Mouse (Mus musculus) cortical plate, adult 2 months (tissue): Measurements from ENCODE around the gene Gfi1b. TPM values are rescaled to one million over a fixed set of nuclear protein-coding genes. Genes with fewer than 3 reads are reported as not detected.

Source experiments
- H3K27ac ChIP-seq: fragments of 200-500 bp; 2 replicates; pipeline ENCODE4 v1.5.1; 2012; ENCODE audit warnings: low read length, control low read depth, inconsistent platforms; ENCODE audit not compliant: insufficient read depth
- H3K4me1 ChIP-seq: fragments of 200-500 bp; 2 replicates; pipeline ENCODE4 v1.6.1; 2011; ENCODE audit warnings: low read length; ENCODE audit not compliant: control insufficient read depth, insufficient read depth
- H3K4me3 ChIP-seq: fragments of 200-500 bp; 2 replicates; pipeline ENCODE4 v1.5.1; 2011; ENCODE audit warnings: mild to moderate bottlenecking, low read length, control low read depth; ENCODE audit not compliant: insufficient read depth
- CTCF ChIP-seq: fragments of 200-500 bp; IDR thresholded peaks from 2 replicates; pipeline ENCODE4 v1.5.1; 2011; ENCODE audit warnings: mild to moderate bottlenecking, control low read depth, low read length; ENCODE audit not compliant: insufficient read depth; ENCODE audit errors: extremely low read depth
- POLR2A ChIP-seq: fragments of 200-500 bp; IDR thresholded peaks from 2 replicates; pipeline ENCODE4 v1.6.1; 2011; ENCODE audit warnings: mild to moderate bottlenecking, low read length, control low read depth; ENCODE audit not compliant: insufficient read depth; ENCODE audit errors: extremely low read depth
- polyA plus RNA-seq: library from polyadenylated mRNA; depleted of rRNA; stranded (reverse); fragments of >200 nt; gene quantifications from 2 replicates; pipeline ENCODE4 v1.2.3, GENCODE M21; 2012

Gfi1b gene
- polyA plus RNA-seq, 1 experiment: not detected

DNA sequence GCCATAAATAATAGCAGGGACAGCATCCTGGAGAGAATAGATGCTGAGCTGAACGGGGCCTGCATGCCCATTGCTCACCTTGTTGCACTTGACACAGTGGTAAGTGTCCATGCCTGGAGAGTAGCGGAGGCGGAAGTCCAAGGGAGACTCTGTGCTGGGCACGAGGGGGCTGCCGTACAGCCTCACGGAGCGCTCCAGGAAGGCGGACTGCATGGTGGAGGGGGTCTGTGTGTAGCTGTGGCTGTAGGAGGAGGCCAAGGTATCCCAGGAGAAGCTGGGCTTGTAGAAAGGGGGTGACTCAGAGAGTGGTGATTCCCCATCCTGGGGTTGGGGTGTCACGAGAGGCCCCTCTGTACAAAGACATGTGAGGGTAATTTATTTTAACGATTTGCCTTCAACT, 8.2 kb downstream of the Gfi1b start:
- no peak for TF ChIP-seq POLR2A
- no peak for TF ChIP-seq CTCF
- Histone ChIP-seq H3K27ac (no peak overlapping the region), H3K4me1 (no peaks in the 10 kb centered on the region), H3K4me3 (no peak overlapping the region)

DNA sequence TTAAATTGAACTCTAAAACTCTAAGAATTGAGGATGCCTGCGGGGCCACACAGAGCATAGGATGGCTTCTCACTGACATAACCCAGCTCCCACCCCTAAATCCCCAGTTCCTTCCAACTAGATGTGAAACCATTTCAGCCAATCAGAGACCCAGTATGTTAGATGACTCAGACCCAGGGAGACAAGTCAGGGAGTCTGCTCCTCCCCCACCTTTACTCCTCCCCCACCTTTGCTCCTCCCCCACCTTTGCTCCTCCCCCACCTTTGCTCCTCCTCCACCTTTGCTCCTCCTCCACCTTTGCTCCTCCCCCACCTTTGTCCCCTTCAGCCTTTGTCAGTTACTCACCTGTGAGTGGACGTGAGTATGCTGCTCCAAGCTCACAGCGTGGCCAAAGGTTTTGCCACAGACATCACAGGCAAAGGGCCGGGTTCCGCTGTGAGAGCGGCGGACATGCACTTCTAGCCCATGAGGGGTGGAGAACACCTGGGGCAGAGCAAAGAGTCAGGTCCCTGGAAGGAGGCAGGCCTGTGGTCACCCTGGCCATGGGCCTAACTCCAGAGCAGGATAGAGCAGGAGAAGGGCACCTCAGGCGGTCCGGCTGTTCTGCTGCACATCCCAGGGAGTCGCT, 9.2 kb downstream of the Gfi1b start:
- Histone ChIP-seq H3K27ac (no peak overlapping the region), H3K4me3 (no peak overlapping the region), H3K4me1 (no peaks in the 10 kb centered on the region)
- TF ChIP-seq POLR2A (no peak), CTCF (no peak)

DNA sequence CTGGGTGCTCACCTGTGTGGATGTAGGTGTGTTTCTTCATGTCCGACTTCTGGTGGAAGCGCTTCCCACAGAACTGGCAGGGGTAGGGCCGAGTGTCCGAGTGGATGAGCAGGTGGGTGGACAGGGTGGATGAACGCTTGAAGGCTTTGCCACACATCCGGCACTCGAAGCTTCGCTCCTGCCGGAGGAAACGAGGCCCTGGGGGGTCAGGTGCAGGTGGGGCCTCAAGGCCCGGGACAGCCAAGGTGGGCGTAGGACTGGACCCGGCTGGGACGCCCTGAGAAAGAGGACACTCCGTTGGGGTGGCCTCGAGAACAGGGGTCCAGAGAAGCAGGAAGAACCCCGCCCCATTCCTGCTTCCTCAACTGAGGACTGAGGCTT, 10.4 kb downstream of the Gfi1b start:
- no peak overlapping the region for H3K4me3 ChIP-seq
- H3K27ac ChIP-seq: no peak overlapping the region
- H3K4me1 ChIP-seq: no peaks in the 10 kb centered on the region
- no peak for TF ChIP-seq POLR2A
- TF ChIP-seq CTCF: no peak

DNA sequence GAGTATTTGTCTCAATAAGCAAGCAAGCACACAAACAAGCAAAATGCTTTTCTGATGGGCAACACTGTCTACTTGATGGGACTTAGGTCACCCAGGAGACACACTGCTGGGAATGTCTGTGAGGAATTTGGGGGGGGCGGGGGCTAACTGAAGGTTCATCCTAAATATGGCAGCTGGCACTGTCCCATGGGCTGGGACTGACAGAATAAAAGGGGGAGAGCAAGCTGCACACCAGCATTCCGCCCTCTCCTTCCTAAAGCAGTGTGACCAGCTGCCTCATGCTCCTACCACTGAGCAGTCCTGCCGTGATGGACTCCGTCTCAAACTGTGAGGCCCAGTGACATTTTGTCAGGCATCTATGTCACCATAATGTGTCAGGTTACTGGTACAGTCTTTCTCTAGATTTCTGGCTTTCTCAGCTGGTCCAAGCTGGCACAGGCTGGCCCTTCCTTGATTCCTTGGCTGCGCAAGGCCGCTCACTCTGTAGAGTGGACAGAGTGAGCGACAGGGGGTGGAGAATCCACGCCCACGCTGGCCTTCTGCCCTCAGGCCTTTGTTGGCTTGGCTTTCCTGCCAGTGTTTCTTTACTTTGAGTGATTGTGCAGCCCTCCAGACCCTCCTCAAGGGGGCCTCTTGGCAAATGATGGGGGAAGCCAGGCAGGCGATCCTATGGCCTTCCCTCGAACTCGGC, 10.9 kb downstream of the Gfi1b start:
- TF ChIP-seq POLR2A: no peak
- TF ChIP-seq CTCF: no peak
- no peaks in the 10 kb centered on the region for H3K4me1 ChIP-seq
- no peak overlapping the region for H3K27ac ChIP-seq
- no peak overlapping the region for H3K4me3 ChIP-seq

DNA sequence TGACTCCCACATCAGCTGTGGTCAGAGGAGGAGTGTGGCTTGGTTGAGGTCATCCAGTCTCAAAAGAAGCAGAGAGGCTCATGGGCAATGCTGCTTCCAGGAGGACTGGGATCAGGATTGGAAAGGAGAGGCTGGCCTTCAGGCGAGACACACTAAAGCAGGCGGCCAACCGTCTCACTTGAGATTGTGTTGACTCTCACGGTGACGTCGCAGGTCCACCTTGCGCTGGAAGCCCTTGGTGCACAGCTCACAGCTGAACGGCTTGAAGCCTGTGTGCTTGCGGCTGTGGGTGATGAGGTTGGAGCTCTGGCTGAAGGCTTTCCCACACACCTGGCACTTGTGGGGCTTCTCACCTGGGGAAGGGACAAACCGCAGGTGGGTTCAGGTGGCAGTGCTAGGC, 11.9 kb downstream of the Gfi1b start:
- Histone ChIP-seq H3K27ac (no peak overlapping the region), H3K4me1 (no peaks in the 10 kb centered on the region), H3K4me3 (no peak overlapping the region)
- TF ChIP-seq CTCF: no peak
- no peak for TF ChIP-seq POLR2A

DNA sequence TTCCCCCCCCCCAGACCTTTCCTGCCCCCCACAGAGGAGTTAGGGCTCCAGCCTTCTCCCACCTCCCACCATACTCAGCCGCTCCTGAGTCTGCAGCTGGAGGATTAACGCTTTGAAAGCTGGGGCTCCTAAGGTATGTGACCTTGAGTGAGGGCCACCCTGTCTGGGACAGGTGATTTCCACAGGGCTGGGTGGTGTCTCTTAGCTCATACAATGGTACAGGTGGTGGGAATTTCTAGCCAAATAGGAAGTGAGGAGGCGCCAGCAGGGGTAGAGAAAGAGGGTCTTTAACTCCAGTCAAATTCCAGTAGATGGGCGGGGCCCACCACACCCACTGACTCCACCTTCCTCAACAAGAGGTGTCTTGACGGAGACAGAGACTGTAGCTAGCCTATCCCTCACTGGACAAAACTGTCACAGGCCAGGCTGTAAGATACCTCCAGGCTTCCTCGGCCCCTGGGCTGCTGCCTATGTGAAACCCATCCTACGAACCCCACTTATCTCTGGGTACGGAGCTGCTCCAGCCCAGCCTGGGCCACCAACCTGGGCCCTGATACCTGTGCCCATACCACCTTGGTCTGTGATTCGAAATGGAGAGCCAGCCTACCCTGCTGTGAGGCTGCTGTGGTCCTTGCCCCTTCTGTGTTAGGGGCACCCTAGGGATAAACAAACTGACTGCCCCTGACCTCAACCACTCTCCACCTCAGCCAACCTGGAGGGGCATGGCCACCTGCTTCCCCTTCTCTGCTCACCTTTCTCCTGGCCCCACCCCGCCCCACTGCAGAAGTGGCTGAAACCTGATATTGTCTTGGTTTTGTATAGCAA, 14.2 kb downstream of the Gfi1b start:
- Histone ChIP-seq H3K4me3 (no peak overlapping the region), H3K27ac (no peak overlapping the region), H3K4me1 (no peaks in the 10 kb centered on the region)
- no peak for TF ChIP-seq CTCF
- no peak for TF ChIP-seq POLR2A

DNA sequence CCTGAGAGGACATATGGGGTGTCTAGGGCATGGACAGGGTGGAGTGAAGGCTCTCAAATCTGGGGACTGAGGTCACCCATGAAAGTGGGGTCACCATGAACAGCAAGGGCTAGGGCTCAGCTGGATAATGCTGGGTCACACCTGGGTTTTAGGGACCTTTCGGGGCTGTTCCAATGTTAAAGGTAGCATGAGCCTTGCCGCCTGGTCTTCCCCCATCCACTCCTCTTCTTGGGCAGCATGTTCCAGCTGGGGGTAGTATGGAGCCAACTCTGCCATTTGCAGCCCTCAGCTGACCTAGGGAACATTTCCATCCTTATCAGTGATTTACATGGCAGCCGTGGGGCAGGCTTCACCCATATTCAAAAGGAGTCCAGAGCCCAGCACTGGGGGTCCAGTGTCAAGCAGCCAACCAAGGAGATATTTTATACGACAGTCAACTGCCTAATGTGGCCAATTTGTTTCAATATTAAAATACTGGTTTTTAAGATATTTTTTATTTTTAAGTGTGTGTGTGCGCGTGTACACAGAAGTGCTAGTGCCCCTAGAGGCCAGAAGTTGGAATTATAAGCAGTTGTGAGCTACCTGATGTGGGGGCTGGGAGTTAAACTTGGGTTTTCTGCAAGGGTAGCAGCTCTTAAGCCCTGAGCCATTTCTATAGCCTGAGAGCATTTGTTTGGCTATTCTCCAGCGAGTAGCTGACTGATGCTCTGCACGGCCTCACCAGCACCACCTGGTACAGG, 15.0 kb downstream of the Gfi1b start:
- H3K4me1 ChIP-seq: no peaks in the 10 kb centered on the region
- no peak overlapping the region for H3K4me3 ChIP-seq
- no peak overlapping the region for H3K27ac ChIP-seq
- TF ChIP-seq CTCF (peak; percentile 31; the same call in 1 of the 2 replicates), POLR2A (no peak)

DNA sequence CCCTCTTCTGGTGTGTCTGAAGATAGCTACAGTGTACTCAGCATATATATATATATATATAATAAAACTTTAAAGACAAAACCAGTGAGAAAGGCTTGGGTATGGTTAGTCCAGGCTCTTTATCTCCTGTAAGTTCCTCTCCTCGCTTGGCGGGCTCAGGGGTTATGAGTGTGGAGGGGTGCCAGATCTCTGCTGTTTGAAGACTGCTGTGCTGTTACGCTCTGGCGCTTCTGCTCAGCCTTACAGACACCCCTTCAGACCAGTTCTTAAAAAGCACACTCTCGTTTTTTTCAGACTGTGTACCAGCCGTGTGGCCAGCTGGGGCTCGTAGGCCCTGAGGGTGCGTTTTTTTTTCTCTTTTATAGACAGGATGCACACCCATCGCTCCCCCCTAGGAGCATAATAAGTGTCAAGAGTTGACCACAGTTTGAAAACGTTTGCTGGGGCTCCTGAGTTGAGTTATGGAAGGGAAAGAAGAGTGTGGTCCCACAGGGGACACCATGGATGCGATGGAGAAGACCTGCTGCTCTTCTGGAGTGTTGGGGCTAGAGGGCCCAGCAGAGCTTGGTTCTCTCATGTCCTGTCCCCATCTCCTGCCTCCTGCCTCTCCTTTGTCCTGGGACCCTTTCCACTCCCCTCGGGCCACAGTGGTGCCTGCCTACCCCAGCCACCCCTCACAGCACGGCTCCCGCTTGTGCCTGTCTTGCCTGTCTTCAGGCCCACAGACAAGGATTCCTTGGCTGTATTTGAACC, 15.8 kb downstream of the Gfi1b start:
- no peak overlapping the region for H3K27ac ChIP-seq
- TF ChIP-seq POLR2A (no peak), CTCF (no peak)
- no peaks in the 10 kb centered on the region for H3K4me1 ChIP-seq
- H3K4me3 ChIP-seq: no peak overlapping the region

DNA sequence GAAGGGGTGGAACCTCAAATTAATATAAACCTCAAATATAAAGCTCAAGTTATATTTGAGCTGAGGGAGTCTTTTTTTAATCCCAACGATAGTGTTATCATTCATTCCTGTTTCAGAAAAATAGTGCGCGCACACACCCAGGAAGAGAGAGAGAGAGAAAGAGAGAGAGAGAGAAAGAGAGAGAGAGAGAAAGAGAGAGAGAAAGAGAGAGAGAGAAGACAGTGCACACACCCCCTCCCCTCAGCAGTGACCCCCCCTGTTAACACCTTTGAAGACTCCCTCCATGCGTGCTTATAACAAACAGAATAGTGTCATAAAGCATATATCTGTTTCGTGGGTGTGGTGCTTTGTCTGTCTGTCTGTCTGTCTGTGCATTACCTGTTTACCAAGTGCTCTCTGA, 18.2 kb downstream of the Gfi1b start:
- no peak overlapping the region for H3K4me3 ChIP-seq
- H3K27ac ChIP-seq: no peak overlapping the region
- no peak for TF ChIP-seq CTCF
- no peak for TF ChIP-seq POLR2A
- no peaks in the 10 kb centered on the region for H3K4me1 ChIP-seq
